Mouse (Mus musculus) right cerebral cortex, adult 18-20 months (tissue): Measurements from ENCODE around the gene Olfr1450.
"Not testable (repeated sequence)": the region's sequence is repeated elsewhere in the genome, so short reads cannot be mapped to it uniquely, and the experiment has no call there.

Experiments used
- DNase-seq: peaks from one replicate; pipeline ENCODE4 v3.0.0; 2022; ENCODE audit warnings: mixed read lengths

The Olfr1450 gene

GRCm38 (mm10) chr19:12949958-12950357, at the start of gene Olfr1450:
Gene Olfr1450, plus strand, starts transcription at chr19:12950258.
- DNase-seq: no peak

GRCm38 (mm10) chr19:12903643-12904042, 46.4 kb upstream of the Olfr1450 start, which contains the start of gene Olfr1447:
Gene Olfr1447, minus strand, starts transcription at chr19:12903743.
- DNase-seq: no peak

GRCm38 (mm10) chr19:12924319-12924718, 25.7 kb upstream of the Olfr1450 start, which contains the start of gene Olfr1448:
Gene Olfr1448, minus strand, starts transcription at chr19:12924419.
- DNase-seq: no peak

DNA sequence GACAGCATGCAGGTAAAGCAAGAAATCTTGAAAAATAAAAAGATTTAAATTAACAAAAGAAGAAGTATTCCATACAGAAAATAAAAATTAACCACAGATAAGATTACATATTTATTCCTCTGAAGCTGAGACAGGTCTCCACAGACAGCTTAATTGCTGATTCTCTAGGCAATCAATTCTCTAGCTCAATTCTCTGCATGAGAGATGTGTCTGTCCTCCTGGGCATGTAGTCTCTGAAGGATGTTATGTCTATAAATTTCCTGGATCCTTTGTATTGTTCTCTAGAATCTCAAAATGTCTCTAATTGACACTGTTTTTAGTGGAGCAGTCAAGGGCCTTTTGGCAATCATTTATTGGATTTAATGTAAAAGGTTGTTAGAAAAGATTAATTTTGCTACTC, 19.5 kb upstream of the Olfr1450 start, which contains the start of gene Olfr1449:
TSS of gene Olfr1449 (plus strand) at position 301 of the 400 bp plus-strand sequence.
- DNase-seq: no peak

DNA sequence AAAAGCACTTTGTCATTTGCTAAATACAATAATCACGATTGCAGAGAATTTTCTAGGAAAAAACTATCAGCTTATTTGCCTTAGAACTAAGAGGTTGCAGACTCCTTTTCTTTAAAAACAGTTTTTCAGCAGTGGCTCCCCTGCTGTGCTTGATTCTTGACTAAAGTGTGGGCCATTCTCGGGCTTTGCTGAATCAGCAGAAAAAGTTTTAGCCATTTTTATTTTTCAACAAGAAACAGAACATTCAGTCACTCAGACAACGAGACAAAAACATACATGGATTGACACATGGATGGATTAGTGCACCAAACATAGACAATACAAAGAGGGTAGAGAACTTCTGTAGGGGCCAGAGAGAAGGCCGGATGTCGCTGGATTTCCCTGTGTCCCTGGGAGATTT, 20.0 kb downstream of the Olfr1450 start:
- DNase-seq: not testable (repeated sequence)

DNA sequence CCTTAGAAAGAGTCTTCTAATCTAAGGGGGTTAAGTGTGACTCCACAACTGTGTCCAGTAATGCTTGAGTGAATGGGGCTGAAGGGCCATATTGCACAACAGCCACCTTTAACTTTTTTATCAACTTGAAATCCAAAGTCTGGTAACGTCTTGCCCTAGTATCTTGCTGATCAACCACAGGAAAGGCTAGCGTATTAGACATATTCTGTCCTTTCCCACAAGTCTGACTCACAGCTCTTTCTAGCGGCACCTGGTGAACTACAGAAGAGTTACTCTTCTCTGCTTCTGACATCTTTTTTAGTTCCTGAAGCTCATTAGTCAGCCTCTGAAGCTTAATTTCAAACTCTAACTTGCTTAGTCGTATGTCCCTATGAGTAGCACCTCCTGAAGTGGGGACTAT, 42.3 kb downstream of the Olfr1450 start:
- DNase-seq: not testable (repeated sequence)

GRCm38 (mm10) chr19:12994714-12995113, 44.7 kb downstream of the Olfr1450 start, which contains the start of gene Olfr1451:
Gene Olfr1451, plus strand, starts transcription at chr19:12995014.
- no peak for DNase-seq
